Mouse (Mus musculus) kidney, adult 2 months (tissue): Measurements from ENCODE around the gene Ice2.

ENCODE experiments used
- CTCF ChIP-seq: fragments of 200-500 bp; conservative IDR thresholded peaks from 2 replicates; pipeline ENCODE4 v1.5.1; 2011; ENCODE audit warnings: low read depth, mild to moderate bottlenecking, control low read depth, low read length, moderate library complexity, mixed read lengths; ENCODE audit not compliant: insufficient read depth, insufficient read length
- POLR2A ChIP-seq: fragments of 200-500 bp; IDR thresholded peaks from one replicate; pipeline ENCODE4 v1.6.1; 2011; ENCODE audit warnings: low read depth, low read length, control low read depth

- no peak for TF ChIP-seq POLR2A
- TF ChIP-seq CTCF = no peak
Measured at GRCm38 (mm10) chr9:69430531-69430930, 32.8 kb downstream of the Ice2 start.
